Mouse (Mus musculus) cerebellum, postnatal 4 days (tissue): Measurements from ENCODE around the gene Ina.
"Not testable (repeated sequence)": the region's sequence is repeated elsewhere in the genome, so short reads cannot be mapped to it uniquely, and the experiment has no call there.

Experiments used
- DNase-seq, 2 experiments: peaks; one replicate each; pipeline ENCODE4 v3.0.0; 2022; ENCODE audit warnings: low spot score in 2 of 2, mixed read lengths in 1 of 2

The Ina gene

DNA sequence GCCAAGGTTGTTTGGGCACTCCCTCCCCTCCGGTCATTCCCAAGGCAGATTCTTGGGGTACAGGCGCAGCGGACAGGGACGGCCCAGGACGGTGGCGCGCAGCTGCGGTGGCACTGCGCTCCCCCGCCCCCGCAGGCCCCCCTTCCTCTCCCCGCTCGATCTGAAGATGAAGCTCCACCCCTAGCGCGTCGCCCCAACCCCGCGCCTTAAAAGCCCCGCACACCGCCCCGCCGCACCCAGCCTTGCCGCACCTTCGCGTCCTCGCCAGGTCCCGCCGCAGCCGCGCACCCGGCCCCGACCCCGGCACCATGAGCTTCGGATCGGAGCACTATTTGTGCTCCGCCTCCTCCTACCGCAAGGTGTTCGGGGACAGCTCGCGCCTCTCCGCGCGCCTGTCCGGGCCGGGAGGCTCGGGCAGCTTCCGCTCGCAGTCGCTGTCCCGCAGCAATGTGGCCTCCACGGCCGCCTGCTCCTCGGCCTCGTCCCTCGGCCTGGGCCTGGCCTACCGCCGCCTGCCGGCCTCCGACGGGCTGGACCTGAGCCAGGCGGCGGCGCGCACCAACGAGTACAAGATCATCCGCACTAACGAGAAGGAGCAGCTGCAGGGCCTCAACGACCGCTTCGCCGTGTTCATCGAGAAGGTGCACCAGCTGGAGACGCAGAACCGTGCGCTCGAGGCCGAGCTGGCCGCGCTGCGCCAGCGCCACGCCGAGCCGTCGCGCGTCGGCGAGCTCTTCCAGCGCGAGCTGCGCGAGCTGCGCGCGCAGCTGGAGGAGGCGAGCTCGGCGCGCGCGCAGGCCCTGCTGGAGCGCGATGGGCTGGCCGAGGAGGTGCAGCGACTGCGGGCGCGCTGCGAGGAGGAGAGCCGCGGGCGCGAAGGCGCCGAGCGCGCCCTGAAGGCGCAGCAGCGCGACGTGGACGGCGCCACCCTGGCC lies at the start of gene Ina, which contains the start of gene Nt5c2:
Ina (plus strand) TSS at position 252 of the 935 bp plus-strand sequence.
Nt5c2 (minus strand) TSS at position 707 of the 935 bp plus-strand sequence.
- DNase-seq = peak; percentile 55 to 77

DNA sequence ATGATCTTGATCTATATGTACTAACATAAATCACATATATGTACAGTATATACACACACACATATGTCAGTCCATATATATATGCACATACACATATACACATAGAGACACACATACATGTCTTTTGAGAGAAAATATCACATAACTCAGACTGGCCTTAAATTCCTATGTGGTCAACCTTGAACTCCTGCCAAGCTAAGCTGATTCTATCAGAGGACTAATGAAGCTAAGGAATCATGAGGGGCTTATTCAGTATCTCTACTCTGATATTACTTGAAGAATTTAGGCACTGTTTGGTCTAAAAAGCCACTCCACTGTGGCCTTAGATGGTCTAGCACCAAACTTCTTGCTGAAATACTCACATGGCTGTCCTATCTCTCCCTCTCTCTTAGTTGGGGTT lies 49.0 kb upstream of the Ina start:
- no peak for DNase-seq

DNA sequence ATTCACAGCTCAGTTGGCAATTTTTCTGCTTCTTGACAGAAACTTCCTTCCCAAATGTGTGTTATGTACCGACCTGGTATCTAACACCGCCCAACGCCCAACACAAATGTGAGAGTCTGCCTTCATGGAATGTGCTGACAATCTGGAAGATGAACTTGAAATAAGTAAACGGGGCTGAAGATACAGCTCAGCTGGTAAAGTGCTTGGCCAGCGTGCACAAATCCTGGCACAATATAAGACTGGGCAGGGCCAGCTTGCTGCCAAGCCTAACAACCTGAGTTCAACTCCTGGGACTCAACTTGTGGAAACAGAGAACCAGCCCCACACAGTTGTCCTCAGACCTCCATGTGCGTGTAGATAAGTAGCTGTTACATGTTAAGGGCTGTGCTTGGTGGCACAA lies 48.2 kb upstream of the Ina start:
- no peak for DNase-seq

DNA sequence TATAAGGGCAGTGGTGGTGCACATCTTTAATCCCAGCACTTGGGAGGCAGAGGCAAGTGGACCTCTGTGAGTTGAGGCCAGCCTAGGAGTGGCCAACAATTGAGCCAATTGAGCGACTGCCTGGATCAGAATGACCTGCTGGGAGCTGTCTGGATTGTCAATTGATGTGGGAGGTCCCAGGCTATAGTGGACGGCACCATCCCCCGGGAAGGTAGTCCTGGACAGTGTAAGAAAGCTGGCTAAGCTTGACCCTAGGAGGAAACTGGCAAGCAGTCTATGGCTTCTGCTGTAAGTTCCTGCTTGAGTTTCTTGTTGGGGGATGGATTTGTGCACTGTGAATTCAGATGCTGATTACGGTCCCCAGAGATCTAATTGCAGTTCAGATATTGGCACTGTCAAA lies 46.6 kb upstream of the Ina start:
- no peak for DNase-seq

DNA sequence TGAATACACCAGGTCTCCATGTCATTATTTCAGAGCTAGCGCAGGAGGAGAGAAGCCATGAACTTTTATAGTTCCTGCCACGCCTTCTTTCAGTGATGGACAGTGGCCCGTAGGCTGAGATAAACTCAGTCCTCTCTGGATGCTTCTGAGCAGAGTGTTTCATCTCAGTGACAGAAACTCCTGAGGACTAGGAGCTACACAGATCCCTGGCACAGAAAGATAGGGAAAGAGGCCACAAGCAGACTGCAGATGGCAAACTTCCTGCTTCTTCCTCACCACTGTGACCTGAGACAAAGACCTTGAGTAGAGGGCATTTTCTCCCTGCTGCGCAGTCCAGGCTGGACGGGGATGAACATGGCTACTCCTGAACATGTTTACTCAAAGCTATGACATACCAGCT lies 45.7 kb upstream of the Ina start:
- DNase-seq = no peak

DNA sequence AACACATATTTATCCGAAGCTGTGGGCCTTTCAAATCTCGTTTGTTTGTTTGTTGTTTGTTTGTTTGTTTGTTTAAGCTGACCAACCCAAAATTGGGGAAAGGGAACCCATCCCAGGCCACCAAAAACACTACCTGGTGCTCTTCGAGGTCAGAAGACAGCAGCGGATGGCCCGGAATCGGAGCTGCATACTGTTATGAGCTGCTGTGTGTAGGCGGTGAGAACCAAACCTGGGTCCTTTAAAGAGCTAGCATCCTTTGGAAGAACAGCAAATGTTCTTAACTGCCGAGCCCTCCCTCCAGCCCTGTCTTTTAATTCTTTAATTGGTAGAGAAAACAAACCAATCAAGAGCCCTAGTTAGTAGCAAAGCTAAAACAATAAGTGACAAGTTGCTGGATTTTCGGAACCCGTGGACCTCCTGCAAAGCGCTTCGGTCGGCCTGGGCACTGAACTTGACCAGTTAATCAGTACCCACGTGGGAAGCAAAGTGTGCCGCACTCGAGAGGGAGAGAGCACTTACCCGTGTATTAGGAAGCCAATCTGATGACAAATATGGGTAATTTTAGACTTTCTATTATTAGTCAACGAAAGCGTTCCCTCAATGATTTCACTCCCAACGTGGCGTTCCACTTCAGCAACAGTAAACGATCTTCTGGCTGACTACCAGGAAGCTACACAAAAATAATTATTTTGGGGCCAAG lies 45.1 kb upstream of the Ina start:
- no peak for DNase-seq

DNA sequence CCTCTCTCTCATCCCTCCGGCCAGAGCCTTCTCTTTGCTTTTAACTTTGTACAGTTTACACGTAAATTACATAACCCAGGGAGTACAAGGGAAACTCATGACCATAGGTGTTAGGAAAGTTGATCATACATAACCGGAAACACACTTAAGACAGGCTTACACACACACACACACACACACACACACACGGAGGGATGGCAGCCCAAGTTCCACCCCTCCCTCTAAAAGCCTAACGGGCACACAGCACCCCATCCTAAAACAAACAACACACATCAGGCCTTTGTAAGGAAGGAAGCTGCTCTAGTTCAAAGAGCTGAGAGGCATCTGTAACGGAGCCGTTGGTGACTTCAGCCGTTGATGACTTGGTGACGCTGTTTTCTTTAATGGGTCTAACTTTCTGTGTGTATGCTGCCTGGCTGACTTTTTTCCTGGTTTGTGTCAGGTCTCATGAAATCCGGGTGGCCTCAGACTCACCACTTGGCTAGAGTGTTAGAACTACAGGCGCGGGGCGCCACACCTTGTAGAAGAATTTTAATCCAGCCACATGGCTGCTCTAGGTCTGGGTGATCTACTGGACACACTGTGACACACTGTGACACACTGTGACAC lies 44.3 kb upstream of the Ina start:
- no peak for DNase-seq

DNA sequence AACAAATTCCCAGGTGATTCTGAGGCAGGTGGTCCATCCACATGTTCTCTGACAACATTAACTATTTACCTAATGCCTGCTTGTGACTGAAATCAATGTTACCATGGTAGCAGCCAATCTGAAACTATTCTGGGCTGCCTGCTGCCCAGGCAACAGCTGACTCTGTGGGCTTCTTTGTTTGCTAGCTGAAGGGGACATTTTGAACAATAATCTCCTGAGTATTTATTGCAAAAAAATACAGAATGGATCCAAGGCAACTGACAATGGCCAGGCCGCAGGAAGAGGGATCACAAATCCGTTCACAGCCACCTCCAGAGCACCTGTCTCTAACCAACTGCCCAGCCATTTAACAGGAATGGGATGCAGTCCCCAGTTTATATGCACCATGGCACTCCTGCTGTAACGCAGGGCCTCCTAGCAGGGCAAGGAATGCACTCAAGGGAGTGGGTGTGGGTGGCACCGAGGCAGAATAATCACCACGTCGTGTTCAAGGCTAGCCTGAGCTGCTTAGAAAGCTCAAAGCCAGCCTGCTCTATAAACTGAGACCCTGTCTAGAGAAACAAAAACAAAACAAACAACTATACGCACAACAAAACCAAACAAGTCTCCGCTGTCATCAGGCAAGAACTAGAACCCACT lies 43.3 kb upstream of the Ina start:
- no peak for DNase-seq

DNA sequence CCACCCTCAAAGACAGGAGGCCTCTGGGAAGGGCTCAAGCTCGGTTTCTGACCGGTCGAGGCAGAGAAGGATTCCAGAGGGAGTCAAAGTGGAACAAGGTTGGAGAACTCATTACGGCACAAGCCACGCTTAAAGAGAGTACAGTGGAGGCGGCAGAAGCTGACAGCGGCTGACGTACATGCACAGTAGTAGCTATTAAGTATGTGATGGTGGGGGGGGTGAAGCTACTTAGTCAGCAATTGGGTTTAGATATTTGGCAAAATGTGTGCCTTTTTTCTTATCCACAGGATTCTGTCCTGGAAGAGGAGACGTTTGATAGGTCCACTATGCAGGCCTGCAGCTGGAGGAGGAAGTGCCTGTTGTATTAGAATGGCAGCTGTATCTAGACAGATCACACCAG lies 42.8 kb upstream of the Ina start:
- DNase-seq = no peak

DNA sequence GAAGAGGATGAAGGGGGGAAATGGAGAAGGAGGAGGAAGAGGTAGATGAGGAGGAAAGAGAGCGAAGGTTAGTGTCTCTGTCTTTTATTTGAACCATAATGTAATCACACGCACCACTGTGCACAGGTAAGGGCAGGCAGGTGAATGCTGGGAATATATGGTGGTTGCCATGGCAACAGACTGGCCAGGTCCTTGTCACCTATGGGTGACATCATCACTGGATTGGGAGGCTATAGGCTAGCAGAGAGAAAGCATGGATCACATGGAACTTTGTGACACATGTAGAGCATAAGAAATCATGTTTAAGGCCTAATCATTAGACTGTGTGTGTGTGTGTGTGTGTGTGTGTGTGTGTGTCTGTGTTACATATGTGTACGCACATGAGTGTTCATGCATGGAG lies 42.3 kb upstream of the Ina start:
- DNase-seq = no peak

DNA sequence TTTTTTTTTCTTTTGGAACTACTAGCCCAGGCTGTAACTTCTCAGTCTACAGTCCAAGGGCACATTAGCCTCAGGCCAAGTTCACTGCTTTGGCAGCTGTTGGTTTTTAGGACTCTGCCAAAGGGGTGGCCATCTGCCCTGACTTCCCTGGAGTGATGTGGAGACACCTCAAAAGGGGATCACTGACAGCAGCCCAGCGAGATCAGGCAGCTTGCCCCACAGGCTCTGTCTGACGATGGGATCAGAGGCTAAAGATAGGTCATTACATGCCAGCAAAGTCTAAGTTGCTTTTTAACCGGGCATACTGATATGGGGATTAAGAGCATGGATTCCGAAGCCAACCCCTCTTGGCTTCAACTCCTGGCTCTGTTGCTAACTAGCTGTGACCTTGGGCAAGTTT lies 38.9 kb upstream of the Ina start:
- peak in 1 of 2 experiments; percentile 31 for DNase-seq

DNA sequence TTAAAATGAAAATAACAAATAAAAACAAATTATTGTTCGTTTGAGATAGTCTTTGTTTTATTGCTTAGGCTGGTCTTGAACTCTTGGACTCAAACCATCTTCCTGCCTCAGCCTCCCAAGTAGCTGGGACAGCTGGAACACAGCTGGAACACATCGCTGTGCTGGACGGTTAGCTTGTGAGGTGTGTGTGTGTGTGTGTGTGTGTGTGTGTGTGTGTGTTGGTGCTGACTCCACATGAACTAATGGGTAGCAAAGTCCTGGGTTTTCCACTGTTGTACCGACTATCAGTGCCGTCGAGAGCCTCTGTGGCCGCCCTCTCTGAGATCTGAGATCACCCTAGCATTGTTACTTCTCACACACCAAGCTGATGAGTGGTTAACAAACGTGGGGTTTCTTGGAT lies 38.5 kb upstream of the Ina start:
- DNase-seq = no peak

DNA sequence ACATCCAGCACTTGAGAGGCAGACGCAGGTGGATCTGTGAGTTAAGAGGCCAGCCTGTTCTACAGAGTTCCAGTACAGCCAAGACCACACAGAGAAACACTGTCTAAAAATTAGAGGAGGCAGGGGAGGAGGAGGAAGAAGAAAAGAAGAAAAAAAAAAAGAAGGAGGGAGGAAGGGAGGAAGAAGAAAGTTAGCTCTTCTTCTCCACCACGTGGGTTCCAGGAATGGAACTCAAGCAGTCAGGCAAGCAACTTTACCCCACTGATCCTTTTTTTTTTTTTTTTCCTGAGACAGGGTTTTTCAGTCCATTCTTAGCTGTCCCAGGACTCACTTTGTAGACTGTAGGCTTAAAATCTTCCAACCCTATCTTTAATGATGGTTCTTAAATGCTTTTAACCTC lies 37.8 kb upstream of the Ina start:
- no peak for DNase-seq

DNA sequence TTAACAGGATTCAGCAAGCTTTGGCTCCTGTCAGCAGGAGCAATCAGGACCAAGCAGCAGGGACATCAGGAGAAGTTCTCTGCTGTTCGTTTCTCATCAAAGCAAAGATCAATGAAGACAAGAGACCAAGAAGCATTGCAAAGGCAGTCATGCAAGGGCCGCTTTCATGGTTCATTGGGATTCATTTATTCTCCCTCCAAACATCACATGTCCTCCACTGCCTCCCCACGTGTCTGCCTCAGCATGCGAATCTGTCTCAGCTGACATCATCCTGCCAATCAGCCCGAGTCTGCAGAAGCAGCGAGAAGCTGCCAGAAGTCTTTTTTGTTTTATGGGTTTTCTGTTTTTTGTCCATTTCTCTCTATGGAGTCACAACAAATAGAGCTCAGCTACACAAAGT lies 37.0 kb upstream of the Ina start:
- DNase-seq = no peak

DNA sequence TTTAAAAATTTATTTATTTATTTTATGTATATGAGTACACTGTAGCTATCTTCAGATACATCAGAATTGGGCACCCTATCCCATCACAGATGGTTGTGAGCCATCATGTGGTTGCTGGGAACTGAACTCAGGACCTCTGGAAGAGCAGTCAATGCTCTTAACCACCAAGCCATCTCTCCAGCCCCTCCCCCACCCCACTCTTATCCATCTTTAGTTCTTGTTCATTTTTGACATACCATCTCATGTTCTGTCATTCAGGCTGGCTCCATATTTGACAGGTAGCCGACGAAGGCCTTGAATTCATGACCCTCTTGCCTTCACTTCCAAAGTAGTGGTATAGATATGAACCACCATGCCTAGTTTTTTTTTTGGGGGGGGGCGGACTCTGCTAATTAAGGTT lies 36.4 kb upstream of the Ina start:
- DNase-seq = not testable (repeated sequence)

DNA sequence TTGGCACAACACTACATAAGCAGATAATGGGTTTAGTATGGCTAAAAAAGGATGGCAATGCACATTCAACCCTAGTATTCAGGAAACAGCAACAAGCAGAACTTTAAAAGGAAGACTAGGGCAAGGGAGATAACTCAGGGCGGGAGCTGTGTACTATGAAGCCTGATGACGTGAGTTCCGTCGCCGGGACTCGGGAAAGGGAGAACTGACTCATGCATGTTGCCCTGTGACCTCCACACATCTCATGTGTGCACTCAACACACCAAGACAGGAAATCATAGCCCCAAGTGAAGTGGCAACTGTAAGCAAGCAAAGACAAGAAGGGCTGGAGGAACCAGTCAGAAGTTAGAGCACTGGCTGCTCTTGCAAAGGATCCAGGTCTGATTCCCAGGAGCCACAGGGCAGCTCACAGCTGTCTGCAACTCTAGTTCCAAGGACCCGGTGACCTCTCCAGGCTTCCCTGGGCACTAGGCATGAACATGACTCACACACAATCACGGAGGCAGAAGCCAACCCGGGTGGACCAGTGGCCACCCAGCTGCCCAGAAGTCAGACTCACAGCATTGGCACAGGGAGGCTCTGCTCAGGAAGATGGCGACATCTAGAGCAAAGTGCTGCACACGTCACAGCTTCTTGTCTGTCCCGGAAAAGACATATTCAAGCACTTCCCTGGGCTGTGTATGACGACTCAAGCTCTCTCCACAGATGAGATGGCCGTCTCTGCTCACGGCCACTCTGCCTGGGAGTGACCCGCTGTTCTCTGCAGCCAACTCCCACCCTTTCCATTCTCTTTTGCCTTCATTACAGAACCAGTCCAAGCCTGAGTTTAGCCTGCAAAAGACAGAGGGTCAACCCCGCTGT lies 35.3 kb upstream of the Ina start:
- DNase-seq = no peak

DNA sequence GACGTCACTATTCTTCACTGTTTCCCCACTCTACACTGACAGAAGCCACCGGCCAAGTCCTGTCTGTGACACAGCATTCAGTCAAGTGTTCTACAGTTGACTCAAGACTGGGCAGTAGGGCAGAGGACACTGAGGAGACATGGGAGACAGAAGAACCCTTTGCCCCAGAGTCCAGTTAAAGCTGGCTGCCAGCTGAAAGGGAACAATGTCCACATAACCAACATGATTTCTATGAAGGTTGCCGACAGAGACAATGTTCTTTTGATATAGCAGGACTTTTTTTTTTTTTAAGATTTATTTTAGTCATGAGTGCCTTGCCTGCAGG lies 34.8 kb upstream of the Ina start:
- no peak for DNase-seq

DNA sequence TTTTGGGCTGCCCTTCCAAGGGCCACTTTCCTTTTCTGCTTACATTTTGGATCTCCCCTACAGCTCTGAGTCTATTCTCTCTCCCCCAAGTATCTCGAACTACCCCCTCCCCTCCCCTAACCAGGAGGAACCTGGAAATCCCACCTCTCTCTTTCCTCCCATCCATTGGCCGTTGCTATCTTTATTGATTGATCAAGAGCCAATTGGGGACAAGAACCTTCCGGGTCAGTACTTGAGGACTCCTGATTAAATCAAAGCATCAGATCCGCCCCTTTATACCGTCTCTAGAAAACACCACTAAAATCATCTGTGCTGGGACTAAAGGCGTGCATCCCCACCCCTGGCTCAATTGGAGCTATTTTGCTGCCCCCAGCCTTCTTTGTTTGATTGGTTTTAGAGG lies 33.0 kb upstream of the Ina start:
- DNase-seq = no peak

DNA sequence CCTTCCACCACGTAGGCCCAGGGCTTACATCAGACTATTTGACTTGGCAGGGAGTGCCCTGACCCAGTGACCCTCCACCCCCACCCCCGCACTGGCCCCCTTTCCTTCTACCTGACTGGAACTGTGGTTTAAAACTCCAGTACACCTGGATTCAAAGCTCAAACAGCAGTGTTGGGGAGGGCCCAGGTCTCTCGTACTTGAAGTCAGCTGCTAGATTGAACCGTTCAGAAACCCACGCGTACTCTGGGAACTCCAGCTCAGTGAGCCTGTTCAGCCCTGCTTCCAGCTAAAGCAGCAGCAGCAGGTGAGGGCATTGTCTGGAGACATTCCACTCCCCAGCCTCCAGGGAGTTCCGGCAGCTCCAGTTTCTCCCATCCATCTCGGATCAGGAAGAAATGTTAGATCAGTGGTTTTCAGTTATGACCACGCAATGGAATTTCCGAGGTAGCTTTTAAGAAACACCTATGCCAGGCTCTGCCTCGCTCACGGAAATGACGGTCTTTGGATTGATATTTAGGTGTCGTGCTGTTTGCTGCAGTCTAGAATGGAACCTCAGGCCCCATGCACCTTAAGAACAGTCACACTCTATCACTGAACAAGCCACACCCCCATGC lies 31.0 kb upstream of the Ina start:
- DNase-seq = no peak

DNA sequence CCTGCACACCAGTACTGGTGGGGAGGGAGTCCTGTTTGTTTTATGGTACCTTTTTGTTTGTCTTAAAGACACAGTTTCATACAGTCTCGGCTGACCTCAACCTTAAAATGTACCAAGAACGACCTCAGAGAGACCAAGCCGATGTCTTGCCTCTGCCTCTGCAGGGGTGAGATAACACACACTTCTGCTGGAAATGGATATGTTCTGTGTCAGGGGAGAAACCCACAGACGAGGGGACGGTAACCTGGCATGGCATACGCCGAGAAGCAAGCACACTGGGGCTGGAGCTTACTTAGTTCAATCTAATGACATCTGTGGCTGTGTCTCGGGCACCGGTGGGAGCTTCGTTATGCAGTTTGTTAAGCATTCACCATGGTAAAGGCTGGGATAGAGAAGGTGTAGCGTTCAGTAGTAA lies 30.5 kb upstream of the Ina start:
- no peak for DNase-seq
